Mouse (Mus musculus) stomach, embryonic 16.5 days (tissue): ENCODE measurements around the gene Ttll2. TPM values are rescaled to one million over a fixed set of nuclear protein-coding genes. Genes with fewer than 3 reads are reported as not detected.
"Not testable (repeated sequence)": the region's sequence is repeated elsewhere in the genome, so short reads cannot be mapped to it uniquely, and the experiment has no call there.

ENCODE experiments used
- ATAC-seq: fragments of 200-750 bp; cut with Nextera tagmentation; 2 replicates; pipeline ENCODE4 v1.8.0; 2017; ENCODE audit warnings: moderate number of reproducible peaks, moderate TSS enrichment; ENCODE audit not compliant: insufficient read depth, low FRiP score
- H3K27ac ChIP-seq: fragments of 300-500 bp; sonication (generic); 2 replicates; pipeline ENCODE4 v1.5.1; 2014; ENCODE audit warnings: low read length
- H3K27me3 ChIP-seq: fragments of 300-500 bp; sonication (generic); 2 replicates; pipeline ENCODE4 v1.6.1; 2014; ENCODE audit warnings: low read length, control low read depth, mixed read lengths; ENCODE audit not compliant: control insufficient read depth, insufficient read depth
- H3K36me3 ChIP-seq: fragments of 300-500 bp; sonication (generic); 2 replicates; pipeline ENCODE4 v1.6.1; 2014; ENCODE audit warnings: low read length; ENCODE audit not compliant: control insufficient read depth, insufficient read depth
- H3K4me1 ChIP-seq: fragments of 300-500 bp; sonication (generic); 2 replicates; pipeline ENCODE4 v1.6.1; 2014; ENCODE audit warnings: low read length, control low read depth, mixed read lengths; ENCODE audit not compliant: control insufficient read depth, insufficient read depth
- H3K4me2 ChIP-seq: fragments of 300-500 bp; sonication (generic); 2 replicates; pipeline ENCODE4 v1.6.1; 2014; ENCODE audit warnings: low read depth, low read length, mixed read lengths
- H3K4me3 ChIP-seq: fragments of 300-500 bp; sonication (generic); replicated peaks from 2 replicates; pipeline ENCODE4 v1.5.1; 2014; ENCODE audit warnings: mild to moderate bottlenecking, low read length
- H3K9ac ChIP-seq: fragments of 300-500 bp; sonication (generic); 2 replicates; pipeline ENCODE4 v1.6.1; 2014; ENCODE audit warnings: low read length
- H3K9me3 ChIP-seq: fragments of 300-500 bp; sonication (generic); replicated peaks from 2 replicates; pipeline ENCODE4 v1.6.1; 2016; ENCODE audit warnings: low read length, control low read depth; ENCODE audit not compliant: control insufficient read depth
- WGBS: fragments of 180-500 bp; shearing (Covaris S2); extraction: QIAGEN DNeasy Blood & Tissue Kit; methylation state at CpG from one replicate; pipeline ENCODE4 v1.1.7; 2014; 5-methylcytosine and 5-hydroxymethylcytosine counted together
- polyA plus RNA-seq: library from polyadenylated mRNA; unstranded; fragments of >200 nt; fragmentation: Nextera tagmentation; extraction: Ambion mirVana; gene quantifications from 2 replicates; pipeline ENCODE4 v1.2.1, GENCODE M21; 2015

Ttll2 gene
- polyA plus RNA-seq, 1 experiment from 2014 or later = not detected

- H3K36me3 ChIP-seq, H3K4me3 ChIP-seq, H3K4me1 ChIP-seq, H3K27me3 ChIP-seq, H3K27ac ChIP-seq, H3K9ac ChIP-seq, H3K4me2 ChIP-seq, ATAC-seq, H3K9me3 ChIP-seq: not testable (repeated sequence)
- no CpG with 5 or more reads among the region's 2 CpGs for WGBS
Measured at GRCm38 (mm10) chr17:7388341-7388957, 36.0 kb upstream of the Ttll2 start.

GRCm38 (mm10) chr17:7386016-7386415, 33.5 kb upstream of the Ttll2 start:
- H3K27me3 ChIP-seq, H3K36me3 ChIP-seq, H3K9ac ChIP-seq, H3K4me2 ChIP-seq, H3K4me1 ChIP-seq, H3K27ac ChIP-seq, ATAC-seq, H3K9me3 ChIP-seq, H3K4me3 ChIP-seq: not testable (repeated sequence)
- 65% methylated on average over 8 of the region's 8 CpGs for WGBS

GRCm38 (mm10) chr17:7385364-7385763, 32.9 kb upstream of the Ttll2 start, which contains the start of gene Unc93a2:
Gene Unc93a2, minus strand, starts transcription at chr17:7385464.
- H3K4me3 ChIP-seq, ATAC-seq, H3K4me2 ChIP-seq, H3K27ac ChIP-seq, H3K9me3 ChIP-seq, H3K9ac ChIP-seq, H3K4me1 ChIP-seq, H3K27me3 ChIP-seq, H3K36me3 ChIP-seq: not testable (repeated sequence)
- WGBS = 78% methylated on average over 3 of the region's 3 CpGs

GRCm38 (mm10) chr17:7383167-7384143, 31.0 kb upstream of the Ttll2 start:
- not testable (repeated sequence) for H3K36me3 ChIP-seq, ATAC-seq, H3K4me3 ChIP-seq, H3K9me3 ChIP-seq, H3K9ac ChIP-seq, H3K4me1 ChIP-seq, H3K27ac ChIP-seq, H3K27me3 ChIP-seq, H3K4me2 ChIP-seq
- WGBS = 78% methylated on average over 11 of the region's 13 CpGs

- 81% methylated on average over 1 of the region's 3 CpGs for WGBS
Measured at GRCm38 (mm10) chr17:7382711-7383110, 30.2 kb upstream of the Ttll2 start.

DNA sequence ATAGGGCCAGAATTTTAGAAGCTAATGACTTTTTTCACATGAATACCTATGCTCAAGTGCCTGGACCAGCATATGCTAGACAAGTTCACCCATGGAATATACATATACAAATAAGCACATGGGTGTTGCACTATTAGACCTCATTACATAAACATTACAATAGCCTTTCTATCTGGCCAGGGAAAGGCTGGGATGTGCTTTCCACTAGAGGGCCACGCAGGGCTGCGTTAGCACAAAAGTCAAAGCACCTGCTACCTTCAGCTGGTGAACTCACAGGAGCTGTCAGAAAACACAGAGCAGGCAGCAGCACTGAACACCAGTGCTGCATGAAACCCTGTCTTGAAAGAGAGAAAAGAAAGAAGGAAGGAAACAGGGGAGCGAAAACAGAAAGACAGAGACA, 25.4 kb upstream of the Ttll2 start:
- not testable (repeated sequence) for H3K4me3 ChIP-seq, H3K4me1 ChIP-seq, ATAC-seq, H3K27me3 ChIP-seq, H3K9ac ChIP-seq, H3K4me2 ChIP-seq, H3K27ac ChIP-seq, H3K9me3 ChIP-seq, H3K36me3 ChIP-seq
- 29% methylated on average over 2 of the region's 3 CpGs for WGBS

More at GRCm38 (mm10) chr17:7382711-7383110, 30.2 kb upstream of the Ttll2 start:
- not testable (repeated sequence) for ATAC-seq, H3K9ac ChIP-seq, H3K27ac ChIP-seq, H3K9me3 ChIP-seq, H3K4me1 ChIP-seq, H3K4me2 ChIP-seq, H3K4me3 ChIP-seq, H3K36me3 ChIP-seq, H3K27me3 ChIP-seq

GRCm38 (mm10) chr17:7376951-7377700, 24.6 kb upstream of the Ttll2 start:
- WGBS = 100% methylated on average over 1 of the region's 3 CpGs
- H3K9ac ChIP-seq = not testable (repeated sequence)

DNA sequence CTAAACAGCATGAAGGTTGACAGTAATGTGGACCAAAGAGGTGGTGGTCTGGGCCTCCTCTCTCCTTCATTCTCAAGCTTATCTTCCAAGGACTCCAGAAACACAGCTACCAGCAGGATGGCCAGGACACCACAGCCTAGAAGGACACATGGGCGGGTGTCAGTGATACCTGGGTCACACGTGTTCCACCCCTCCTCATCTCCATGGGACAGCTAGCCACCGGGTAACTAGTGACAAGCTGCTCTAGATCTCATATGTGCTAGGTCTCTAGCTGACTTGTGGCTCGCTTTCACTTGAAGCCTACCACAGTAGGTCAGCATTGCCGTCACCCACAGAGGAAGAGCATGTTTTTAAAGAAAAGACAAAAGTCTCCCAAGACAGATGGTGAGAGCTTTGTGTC, 19.4 kb upstream of the Ttll2 start, which contains the start of gene Gm49630:
TSS of gene Gm49630 (minus strand) at position 101 of the 400 bp plus-strand sequence.
- not testable (repeated sequence) for H3K36me3 ChIP-seq, H3K4me3 ChIP-seq, H3K9ac ChIP-seq, H3K27ac ChIP-seq, H3K27me3 ChIP-seq, ATAC-seq, H3K9me3 ChIP-seq, H3K4me1 ChIP-seq, H3K4me2 ChIP-seq
- 92% methylated on average over 3 of the region's 5 CpGs for WGBS

More at GRCm38 (mm10) chr17:7376951-7377700, 24.6 kb upstream of the Ttll2 start:
- not testable (repeated sequence) for H3K9me3 ChIP-seq, H3K4me3 ChIP-seq, H3K27ac ChIP-seq, H3K27me3 ChIP-seq, H3K36me3 ChIP-seq, H3K4me1 ChIP-seq, H3K4me2 ChIP-seq
- ATAC-seq = peak; percentile 49

DNA sequence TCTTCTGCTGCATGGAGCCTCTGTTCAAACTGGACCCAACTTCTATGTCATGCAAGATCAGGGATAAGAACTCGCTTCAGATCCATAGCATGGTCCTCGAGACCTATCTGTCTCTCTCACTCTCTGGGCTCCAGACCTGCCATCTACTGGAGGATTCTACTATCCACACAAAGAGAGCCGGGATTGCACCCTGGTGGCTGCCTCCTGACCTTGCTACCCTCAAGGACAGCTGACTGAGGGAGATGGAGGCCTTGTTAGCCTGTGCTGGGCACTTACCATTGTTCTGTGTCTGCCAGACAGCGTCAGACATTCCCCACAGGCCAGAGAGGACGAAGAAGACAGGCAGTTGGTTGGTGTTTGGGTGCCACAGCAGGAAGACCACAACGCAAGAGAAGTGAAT, 16.9 kb upstream of the Ttll2 start:
- 66% methylated on average over 4 of the region's 6 CpGs for WGBS
- not testable (repeated sequence) for ATAC-seq, H3K4me2 ChIP-seq, H3K27me3 ChIP-seq, H3K4me1 ChIP-seq, H3K36me3 ChIP-seq, H3K9ac ChIP-seq, H3K27ac ChIP-seq, H3K4me3 ChIP-seq, H3K9me3 ChIP-seq
